ENCODE assay signal across 11 mouse cellular contexts in the genomic region with DNA sequence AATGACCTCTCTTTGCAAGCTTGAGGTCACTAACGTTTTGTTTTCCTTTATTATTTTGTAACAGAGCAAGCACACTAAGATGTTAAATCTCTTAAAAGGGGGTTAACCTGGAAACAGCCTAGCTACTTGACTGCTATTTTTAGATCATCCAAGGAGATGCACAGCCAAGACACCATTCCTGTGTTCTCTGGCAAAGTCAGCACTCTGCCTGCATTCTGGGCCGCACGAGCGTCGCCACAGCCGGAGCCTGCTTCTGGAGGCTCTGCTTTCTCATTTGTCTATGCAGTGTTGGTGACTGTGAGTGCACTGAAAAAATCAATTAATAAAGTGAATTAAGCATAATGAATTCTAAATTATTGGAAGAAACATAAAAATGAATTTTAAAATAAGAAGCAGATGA.
A peak's percentile ranks its signal among the peaks of the same experiment; 100 is the strongest.
DNase-seq lines count a peak whose midpoint lies in the region; ATAC-seq and TF ChIP-seq lines count a peak whose summit lies in the region.
"Had no signal": no experiment of that assay in that cellular context is flagged by ENCODE, and none has a peak within 500 bp of the region (broad histone marks: within the 10 kb centered on the region; RNA-seq: fewer than 3 reads in every experiment).

No protein-coding gene starts in this region.

- intact Hi-C loops in left cerebral cortex, postnatal 4 days (cut with DNase I): no loop called here
- intact Hi-C loops in left cerebral cortex, postnatal 10 days (cut with DNase I): no loop called here

- peaks cover 14% of the 10 kb centered on the region for H3K4me1 ChIP-seq in heart, embryonic 11.5 days (ENCODE audit: control insufficient read depth, insufficient read depth, low read length)
- H3K4me1 ChIP-seq in hindbrain, postnatal 0 days (ENCODE audit: insufficient read depth, low read length): peaks cover 16% of the 10 kb centered on the region

- WGBS in heart, embryonic 11.5 days (ENCODE audit: insufficient replicate concordance): 51% methylated on average over 6 of the region's 6 CpGs
- WGBS in hindbrain, postnatal 0 days: 20% methylated on average over 6 of the region's 6 CpGs

- TF ChIP-seq CTCF in hindbrain, postnatal 0 days (IDR thresholded peaks at IDR 0.05; ENCODE audit: low read depth): no peak

- H3K36me3 ChIP-seq in heart, embryonic 11.5 days (ENCODE audit: control insufficient read depth, insufficient read depth, low read length): no peaks in the 10 kb centered on the region; the same call in 1 of the 2 replicates
- no peaks in the 10 kb centered on the region for H3K36me3 ChIP-seq in hindbrain, postnatal 0 days (ENCODE audit: insufficient read depth, low read length)

- H3K9me3 ChIP-seq in heart, embryonic 11.5 days (replicated peaks; ENCODE audit: control insufficient read depth, low read length): no peaks in the 10 kb centered on the region
- no peaks in the 10 kb centered on the region for H3K9me3 ChIP-seq in hindbrain, postnatal 0 days (ENCODE audit: low read length)
- H3K9me3 ChIP-seq: G1E had no signal

- ATAC-seq in heart, embryonic 11.5 days (replicated peaks; ENCODE audit: insufficient number of reproducible peaks, low FRiP score, low TSS enrichment): no peak
- no peak for ATAC-seq in hindbrain, postnatal 0 days

- H3K4me3 ChIP-seq in heart, embryonic 11.5 days (ENCODE audit: low read depth, low read length): no peak overlapping the region
- H3K4me3 ChIP-seq in hindbrain, postnatal 0 days (ENCODE audit: low read length): no peak overlapping the region

- H3K4me2 ChIP-seq in heart, embryonic 11.5 days: no peak overlapping the region
- no peak overlapping the region for H3K4me2 ChIP-seq in hindbrain, postnatal 0 days (ENCODE audit: low read depth, low read length)

- DNase-seq in left cerebral cortex, postnatal 4 days: peak; percentile 16
- DNase-seq in left cerebral cortex, postnatal 10 days (ENCODE audit: extremely low spot score in 1 of 2, low spot score in 2 of 2): no peak
- DNase-seq in hindbrain, postnatal 0 days (ENCODE audit: low spot score): peak; percentile 56
- no peak for DNase-seq in thymus, postnatal 25 days
- DNase-seq in right cerebral cortex, postnatal 14 days: no peak
- no peak for DNase-seq in urinary bladder, adult 18-20 months (ENCODE audit: low spot score in 2 of 2)
- DNase-seq: kidney, adult 2 months; spleen, adult 18-20 months; thymus, postnatal 4 days had no signal

- H3K27ac ChIP-seq in heart, embryonic 11.5 days (ENCODE audit: low read depth, low read length): 0 out of 2 replicates have a peak overlapping the region, but pooled peaks have one; percentile 31
- peak overlapping the region; percentile 48; the same call in 1 of the 2 replicates for H3K27ac ChIP-seq in hindbrain, postnatal 0 days

- H3K27me3 ChIP-seq in heart, embryonic 11.5 days (ENCODE audit: control insufficient read depth, insufficient read depth, low read length): no peaks in the 10 kb centered on the region
- H3K27me3 ChIP-seq in hindbrain, postnatal 0 days (ENCODE audit: insufficient read depth, low read length): no peaks in the 10 kb centered on the region

- H3K9ac ChIP-seq in heart, embryonic 11.5 days (ENCODE audit: low read depth, low read length): no peak overlapping the region
- no peak overlapping the region for H3K9ac ChIP-seq in hindbrain, postnatal 0 days (replicated peaks; ENCODE audit: low read length)

Comparison
In these comparisons a context has a peak if more than half of its experiments do, and no peak if none do; other contexts are left out.
1. DNase-seq: peak in left cerebral cortex, postnatal 4 days (single experiment) and hindbrain, postnatal 0 days (single experiment); none in left cerebral cortex, postnatal 10 days (0 of 2), thymus, postnatal 25 days (single experiment), right cerebral cortex, postnatal 14 days (single experiment) and urinary bladder, adult 18-20 months (0 of 2).